Mouse (Mus musculus) limb, embryonic 15.5 days (tissue): ENCODE results near the gene Mettl18. TPM values are rescaled to one million over a fixed set of nuclear protein-coding genes. Genes with fewer than 3 reads are reported as not detected.

Experiments used
- ATAC-seq: fragments of 200-750 bp; cut with Nextera tagmentation; 2 replicates; pipeline ENCODE4 v1.8.0; 2017; ENCODE audit warnings: low read depth, moderate TSS enrichment; ENCODE audit not compliant: insufficient number of reproducible peaks, low FRiP score, low TSS enrichment
- H3K27ac ChIP-seq: fragments of 300-500 bp; sonication (generic); 2 replicates; pipeline ENCODE4 v1.5.1; 2015; ENCODE audit warnings: moderate library complexity, mild to moderate bottlenecking, inconsistent platforms
- H3K27me3 ChIP-seq: fragments of 300-500 bp; sonication (generic); 2 replicates; pipeline ENCODE4 v1.6.1; 2015; ENCODE audit warnings: inconsistent platforms
- H3K36me3 ChIP-seq: fragments of 300-500 bp; sonication (generic); 2 replicates; pipeline ENCODE4 v1.6.1; 2015; ENCODE audit warnings: inconsistent platforms
- H3K4me1 ChIP-seq: fragments of 300-500 bp; sonication (generic); 2 replicates; pipeline ENCODE4 v1.6.1; 2015; ENCODE audit warnings: inconsistent platforms
- H3K4me2 ChIP-seq: fragments of 300-500 bp; sonication (generic); 2 replicates; pipeline ENCODE4 v1.6.1; 2015; ENCODE audit warnings: mild to moderate bottlenecking, inconsistent platforms
- H3K4me3 ChIP-seq: fragments of 300-500 bp; sonication (generic); 2 replicates; pipeline ENCODE4 v1.5.1; 2015; ENCODE audit warnings: mild to moderate bottlenecking, inconsistent platforms
- H3K9ac ChIP-seq: fragments of 300-500 bp; sonication (generic); 2 replicates; pipeline ENCODE4 v1.6.1; 2015; ENCODE audit warnings: inconsistent platforms
- H3K9me3 ChIP-seq: fragments of 300-500 bp; sonication (generic); 2 replicates; pipeline ENCODE4 v1.6.1; 2016; ENCODE audit warnings: inconsistent platforms
- WGBS: fragments of 180-500 bp; shearing (Covaris S2); methylation state at CpG from one replicate; pipeline ENCODE4 v1.1.7; 2015; 5-methylcytosine and 5-hydroxymethylcytosine counted together
- polyA plus RNA-seq: library from polyadenylated mRNA; unstranded; fragments of >200 nt; fragmentation: Nextera tagmentation; extraction: Ambion mirVana; gene quantifications from 2 replicates; pipeline ENCODE4 v1.2.1, GENCODE M21; 2015

Gene Mettl18
- polyA plus RNA-seq, result 8.6 and 9.7 TPM in 2 replicates

DNA sequence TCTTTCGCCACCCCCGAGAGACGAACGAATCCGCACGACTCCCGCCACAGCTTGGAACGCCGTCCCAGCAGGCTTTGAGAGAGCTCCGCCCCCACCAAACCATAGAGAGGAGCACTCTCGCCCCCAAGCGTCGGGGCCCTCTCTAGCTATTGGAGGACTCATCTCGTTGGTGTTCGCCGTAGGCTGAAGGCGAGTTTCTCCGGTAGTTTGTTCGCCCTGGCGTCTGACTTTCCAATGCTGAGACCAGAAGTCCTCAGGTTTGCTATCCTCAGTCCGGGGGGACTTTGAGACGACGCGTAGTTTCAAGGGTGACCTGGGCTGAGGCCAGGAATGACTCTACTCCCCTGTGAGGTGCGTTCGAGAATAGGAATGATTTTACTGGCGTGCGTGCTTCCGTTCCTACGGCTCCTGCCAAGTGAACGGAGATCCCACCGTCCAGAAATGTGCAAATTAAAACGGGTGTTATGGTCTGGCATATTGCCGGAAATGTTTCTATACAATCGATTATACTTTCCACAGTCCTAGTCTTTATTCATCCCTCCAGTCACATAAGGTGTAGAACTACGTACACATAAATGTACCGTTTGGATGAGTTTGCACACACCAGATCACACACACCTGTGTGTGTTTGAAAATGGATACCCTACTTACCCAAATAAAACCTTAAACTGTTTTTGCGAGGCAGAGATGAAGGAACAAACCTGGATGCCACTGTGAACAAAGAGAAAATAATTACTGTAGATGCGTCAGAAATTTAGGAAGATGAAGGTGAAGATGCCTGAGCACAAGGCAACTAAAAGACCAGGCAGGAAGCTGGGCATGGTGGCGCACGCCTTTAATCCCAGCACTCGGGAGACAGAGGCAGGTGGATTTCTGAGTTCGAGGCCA is at the start of gene Mettl18, which contains the start of gene BC055324:
Gene Mettl18, plus strand, starts transcription at position 169 of the 888 bp plus-strand sequence.
Gene BC055324, minus strand, starts transcription at position 76 of the 888 bp plus-strand sequence.
- H3K27me3 ChIP-seq, result no peaks in the 10 kb centered on the region
- H3K4me2 ChIP-seq, result peak within 1 kb of the TSS; percentile 64
- H3K4me3 ChIP-seq, result peak within 1 kb of the TSS; percentile 81
- peak within 1 kb of the TSS; percentile 85 for H3K27ac ChIP-seq
- no peaks in the 10 kb centered on the region for H3K9me3 ChIP-seq
- peaks cover 6% of the 10 kb centered on the region; the same call in 1 of the 2 replicates for H3K36me3 ChIP-seq
- WGBS, result 3% methylated on average over 43 of the region's 43 CpGs
- ATAC-seq, result peak; percentile 94
- peak within 1 kb of the TSS; percentile 64 for H3K9ac ChIP-seq
- peaks cover 7% of the 10 kb centered on the region; the same call in 1 of the 2 replicates for H3K4me1 ChIP-seq

DNA sequence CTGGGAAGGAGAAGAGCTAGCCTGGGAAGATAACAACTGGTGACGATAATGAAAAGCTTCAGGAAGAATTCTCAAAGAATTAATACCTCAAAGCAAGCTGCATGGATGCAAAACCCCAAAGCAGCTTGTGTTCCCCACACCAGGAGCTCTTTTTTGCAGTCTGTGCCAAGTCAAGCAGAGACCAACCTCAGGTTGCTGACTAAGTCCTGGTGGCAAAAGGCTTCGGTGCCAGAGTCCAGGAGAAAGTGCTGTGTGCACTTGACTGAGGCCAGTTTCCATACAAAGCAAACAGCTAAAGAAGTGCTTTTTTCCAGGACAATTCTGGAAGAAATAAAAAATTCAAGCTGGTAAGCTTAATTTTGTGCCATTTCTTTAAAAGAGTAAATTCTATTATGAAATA is 41.3 kb upstream of the Mettl18 start:
- H3K9ac ChIP-seq, result no peak overlapping the region
- no peaks in the 10 kb centered on the region for H3K9me3 ChIP-seq
- no peaks in the 10 kb centered on the region for H3K27me3 ChIP-seq
- no peaks in the 10 kb centered on the region for H3K4me1 ChIP-seq
- no peak for ATAC-seq
- no peak overlapping the region for H3K4me3 ChIP-seq
- no peak overlapping the region for H3K27ac ChIP-seq
- H3K36me3 ChIP-seq, result peaks cover 70% of the 10 kb centered on the region
- H3K4me2 ChIP-seq, result no peak overlapping the region
- WGBS, result 85% methylated on average over 2 of the region's 2 CpGs

DNA sequence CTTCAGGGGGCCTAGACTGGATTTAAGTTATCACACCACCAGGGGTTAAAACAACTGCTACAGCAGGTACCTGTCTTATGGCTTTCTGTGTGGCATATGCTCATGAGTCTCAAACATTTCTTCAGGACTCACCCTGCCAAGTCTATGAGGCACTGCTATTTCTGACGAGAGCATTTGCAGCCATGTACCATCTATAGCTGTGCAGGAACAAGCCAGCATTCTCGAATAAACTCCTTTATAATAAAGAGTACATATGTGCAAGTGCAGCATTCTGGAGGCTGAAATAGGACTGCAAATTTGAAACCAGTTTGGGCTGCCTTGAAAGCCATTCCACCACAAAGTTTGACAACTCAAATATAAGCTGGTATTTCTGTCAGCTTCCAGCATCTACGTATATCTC is 36.7 kb upstream of the Mettl18 start:
- ATAC-seq, result no peak
- WGBS, result 51% methylated on average over 3 of the region's 3 CpGs
- no peak overlapping the region for H3K27ac ChIP-seq
- H3K9me3 ChIP-seq, result no peaks in the 10 kb centered on the region
- no peak overlapping the region for H3K4me2 ChIP-seq
- no peaks in the 10 kb centered on the region for H3K27me3 ChIP-seq
- H3K4me3 ChIP-seq, result no peak overlapping the region
- H3K9ac ChIP-seq, result no peak overlapping the region
- H3K36me3 ChIP-seq, result peaks cover 45% of the 10 kb centered on the region
- no peaks in the 10 kb centered on the region for H3K4me1 ChIP-seq

DNA sequence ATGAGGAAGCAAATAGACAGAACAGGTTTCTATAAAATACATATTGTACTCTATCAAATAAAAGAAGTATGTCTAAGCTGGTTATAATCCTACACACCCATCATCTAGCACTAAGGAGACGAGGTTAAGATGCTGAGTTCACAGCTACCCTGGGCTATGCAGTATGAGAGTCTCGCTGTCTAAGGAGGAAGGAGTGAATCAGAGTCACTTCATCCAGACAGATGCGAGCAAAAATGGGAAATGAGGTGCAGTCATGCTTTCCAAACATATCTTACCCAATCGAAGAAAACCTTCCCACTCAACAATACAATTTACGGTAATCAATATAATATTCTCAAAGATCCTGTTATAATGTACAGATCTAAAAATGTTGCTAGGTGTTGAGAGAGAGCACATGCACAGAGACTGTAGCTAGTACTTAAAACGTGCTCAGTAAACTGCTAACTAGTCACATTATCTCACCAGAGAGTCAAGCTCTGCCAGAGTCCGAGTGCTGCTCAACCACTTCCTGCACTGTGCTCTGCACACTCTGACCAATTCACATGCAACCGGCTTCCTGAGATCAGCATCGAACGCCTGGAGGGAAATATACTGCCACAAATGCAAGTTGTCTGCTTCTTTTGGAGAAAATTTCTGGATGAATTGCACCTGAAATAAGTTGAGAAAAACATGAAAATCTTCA is 30.5 kb upstream of the Mettl18 start:
- no peak overlapping the region for H3K9ac ChIP-seq
- 85% methylated on average over 10 of the region's 10 CpGs for WGBS
- H3K9me3 ChIP-seq, result no peaks in the 10 kb centered on the region
- no peak overlapping the region for H3K27ac ChIP-seq
- peaks cover 28% of the 10 kb centered on the region for H3K36me3 ChIP-seq
- no peak for ATAC-seq
- no peaks in the 10 kb centered on the region for H3K4me1 ChIP-seq
- H3K4me2 ChIP-seq, result no peak overlapping the region
- H3K4me3 ChIP-seq, result no peak overlapping the region
- H3K27me3 ChIP-seq, result no peaks in the 10 kb centered on the region

DNA sequence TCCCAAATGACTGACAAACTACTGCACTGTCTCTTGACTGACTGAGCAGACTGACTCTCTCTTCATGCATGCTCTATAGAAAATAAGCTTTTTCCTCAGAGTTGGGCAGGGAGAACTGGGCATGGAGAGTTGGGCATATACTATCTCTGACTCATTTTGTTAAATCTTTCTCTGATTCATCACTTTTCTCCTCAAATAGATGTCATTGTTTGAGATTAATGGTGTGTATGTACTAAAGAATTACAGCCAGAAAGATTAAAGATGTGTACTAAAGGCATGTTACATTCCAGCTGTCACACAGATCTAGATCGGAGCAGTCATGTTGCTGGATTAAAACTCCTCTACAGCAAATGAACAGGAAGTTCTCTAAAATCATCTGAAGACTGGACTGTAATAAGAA is 20.2 kb upstream of the Mettl18 start:
- WGBS, result 96% methylated on average over 1 of the region's 1 CpGs
- Histone ChIP-seq H3K9ac (no peak overlapping the region), H3K4me3 (no peak overlapping the region), H3K4me1 (no peaks in the 10 kb centered on the region), H3K27me3 (no peaks in the 10 kb centered on the region), H3K36me3 (peaks cover 15% of the 10 kb centered on the region; the same call in 1 of the 2 replicates), H3K4me2 (no peak overlapping the region), H3K27ac (no peak overlapping the region), H3K9me3 (no peaks in the 10 kb centered on the region)
- ATAC-seq, result no peak

DNA sequence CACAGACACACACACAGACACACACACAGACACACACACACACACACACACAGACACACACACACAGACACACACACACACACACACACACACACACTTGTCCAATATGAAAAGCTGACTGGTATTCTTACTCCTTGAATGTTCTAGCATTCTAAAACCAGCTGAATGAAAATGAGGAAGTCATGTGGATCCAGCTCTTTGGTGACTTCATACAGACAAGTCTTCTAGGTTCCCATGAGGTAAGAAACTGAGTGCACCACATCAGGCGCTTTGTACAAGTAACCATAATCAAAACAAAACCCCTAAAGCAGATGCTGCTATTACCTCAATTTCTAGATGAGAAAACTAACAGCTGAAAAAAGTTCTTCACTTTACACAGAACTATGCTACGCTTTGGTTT is 19.6 kb upstream of the Mettl18 start:
- 95% methylated on average over 2 of the region's 2 CpGs for WGBS
- H3K36me3 ChIP-seq, result peaks cover 15% of the 10 kb centered on the region; the same call in 1 of the 2 replicates
- ATAC-seq, result no peak

DNA sequence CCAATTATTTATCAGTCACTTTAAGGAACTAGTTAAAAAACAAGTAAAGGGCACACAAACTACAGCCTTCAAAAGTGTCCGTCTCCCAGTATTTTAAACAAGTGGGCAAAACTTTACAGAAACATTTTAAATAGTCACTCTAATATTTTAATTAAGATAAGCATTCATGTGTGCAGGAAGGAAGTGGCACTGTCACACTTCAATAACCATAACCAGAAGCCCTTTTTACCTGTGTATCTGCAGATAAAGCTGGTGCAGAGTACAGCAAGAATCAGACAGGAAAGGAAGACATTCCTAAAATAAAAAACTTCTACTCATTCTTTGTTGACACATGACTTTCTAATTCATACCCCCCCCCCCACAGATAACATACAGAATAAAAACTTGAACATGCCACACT is 18.2 kb upstream of the Mettl18 start:
- Histone ChIP-seq H3K9me3 (no peaks in the 10 kb centered on the region), H3K9ac (no peak overlapping the region), H3K4me2 (no peak overlapping the region), H3K36me3 (peaks cover 25% of the 10 kb centered on the region; the same call in 1 of the 2 replicates), H3K27ac (no peak overlapping the region), H3K4me1 (no peaks in the 10 kb centered on the region), H3K27me3 (no peaks in the 10 kb centered on the region), H3K4me3 (no peak overlapping the region)
- 93% methylated on average over 1 of the region's 1 CpGs for WGBS
- ATAC-seq, result no peak

More for the DNA sequence above, 19.6 kb upstream of the Mettl18 start:
- no peak overlapping the region for H3K27ac ChIP-seq
- no peak overlapping the region for H3K4me3 ChIP-seq
- H3K9me3 ChIP-seq, result no peaks in the 10 kb centered on the region
- H3K4me2 ChIP-seq, result no peak overlapping the region
- H3K4me1 ChIP-seq, result no peaks in the 10 kb centered on the region
- H3K9ac ChIP-seq, result no peak overlapping the region
- no peaks in the 10 kb centered on the region for H3K27me3 ChIP-seq

DNA sequence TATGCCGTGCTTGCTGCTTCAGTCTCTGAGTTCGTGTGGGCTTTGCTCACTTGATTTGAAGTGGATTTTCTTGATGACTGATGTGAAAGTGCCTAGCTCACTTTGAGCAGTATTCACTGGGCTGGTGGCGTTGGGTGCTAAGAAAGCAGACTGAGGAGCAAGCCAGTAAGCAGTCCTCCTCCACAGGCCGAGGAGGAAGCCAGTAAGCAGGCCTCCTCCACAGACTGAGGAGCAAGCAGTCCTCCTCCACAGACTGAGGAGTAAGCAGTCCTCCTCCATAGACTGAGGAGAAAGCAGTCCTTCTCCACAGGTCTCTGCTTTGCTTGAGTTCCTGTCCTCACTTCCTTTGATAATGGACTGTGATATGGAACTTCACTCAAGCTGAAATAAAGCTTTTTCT is 2.3 kb upstream of the Mettl18 start:
- no peak overlapping the region for H3K4me2 ChIP-seq
- peaks cover 6% of the 10 kb centered on the region; the same call in 1 of the 2 replicates for H3K36me3 ChIP-seq
- H3K9ac ChIP-seq, result no peak overlapping the region
- H3K4me3 ChIP-seq, result no peak overlapping the region
- H3K4me1 ChIP-seq, result peaks cover 7% of the 10 kb centered on the region; the same call in 1 of the 2 replicates
- no peak for ATAC-seq
- no peaks in the 10 kb centered on the region for H3K27me3 ChIP-seq
- no peaks in the 10 kb centered on the region for H3K9me3 ChIP-seq
- 86% methylated on average over 4 of the region's 4 CpGs for WGBS
- no peak overlapping the region for H3K27ac ChIP-seq

DNA sequence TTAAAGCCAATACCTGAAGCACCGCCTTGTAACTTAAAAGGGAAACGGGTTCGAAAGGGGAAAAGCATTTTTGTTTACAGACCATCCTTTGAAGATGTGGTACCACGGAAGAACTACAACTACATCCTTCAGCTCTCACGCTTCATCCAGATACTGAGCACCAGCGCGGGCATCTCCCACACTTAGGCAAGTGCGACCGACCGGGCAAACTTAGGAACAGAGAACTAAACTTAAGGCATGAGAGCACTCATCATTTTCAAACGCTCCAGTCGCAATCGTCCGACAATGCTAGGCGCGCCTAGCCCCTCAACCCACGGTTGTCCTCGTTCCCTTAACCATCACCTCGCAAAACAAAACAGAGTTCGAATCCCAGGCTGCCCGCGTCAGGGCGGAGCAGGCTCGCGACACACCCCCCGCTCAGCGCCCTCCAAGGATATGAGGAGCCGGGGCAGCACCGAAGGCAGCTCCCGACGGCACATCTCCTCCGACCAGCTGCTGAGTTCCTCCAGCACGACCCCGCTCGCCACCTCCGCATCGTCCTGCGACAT is 442 bp upstream of the Mettl18 start:
- Histone ChIP-seq H3K4me3 (peak overlapping the region; percentile 81), H3K9me3 (no peaks in the 10 kb centered on the region), H3K27ac (0 out of 2 replicates have a peak overlapping the region, but pooled peaks have one; percentile 22), H3K9ac (peak overlapping the region; percentile 64), H3K36me3 (peaks cover 6% of the 10 kb centered on the region; the same call in 1 of the 2 replicates), H3K4me1 (peaks cover 7% of the 10 kb centered on the region; the same call in 1 of the 2 replicates), H3K27me3 (no peaks in the 10 kb centered on the region), H3K4me2 (peak overlapping the region; percentile 64)
- 1% methylated on average over 38 of the region's 38 CpGs for WGBS
- ATAC-seq, result peak; percentile 82

DNA sequence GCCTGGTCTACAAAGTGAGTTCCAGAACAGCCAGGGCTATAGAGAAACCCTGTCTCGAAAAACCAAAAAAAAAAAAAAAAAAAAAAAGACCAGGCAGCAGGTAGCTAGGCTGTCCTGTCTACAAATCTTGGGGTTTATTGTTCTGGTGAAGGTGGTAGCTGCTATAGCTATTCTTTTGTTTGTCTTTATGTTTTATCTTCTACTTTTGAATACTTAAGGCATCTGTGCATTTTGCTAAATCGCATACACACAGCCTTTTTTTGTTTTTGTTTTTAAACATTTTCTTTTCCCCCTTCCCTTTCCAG is 872 bp downstream of the Mettl18 start:
- 68% methylated on average over 2 of the region's 2 CpGs for WGBS
- Histone ChIP-seq H3K27ac (no peak overlapping the region), H3K4me2 (peak overlapping the region; percentile 64), H3K4me3 (peak overlapping the region; percentile 81), H3K36me3 (peaks cover 6% of the 10 kb centered on the region; the same call in 1 of the 2 replicates), H3K4me1 (peaks cover 7% of the 10 kb centered on the region; the same call in 1 of the 2 replicates), H3K27me3 (no peaks in the 10 kb centered on the region), H3K9me3 (no peaks in the 10 kb centered on the region), H3K9ac (no peak overlapping the region)
- ATAC-seq, result no peak

DNA sequence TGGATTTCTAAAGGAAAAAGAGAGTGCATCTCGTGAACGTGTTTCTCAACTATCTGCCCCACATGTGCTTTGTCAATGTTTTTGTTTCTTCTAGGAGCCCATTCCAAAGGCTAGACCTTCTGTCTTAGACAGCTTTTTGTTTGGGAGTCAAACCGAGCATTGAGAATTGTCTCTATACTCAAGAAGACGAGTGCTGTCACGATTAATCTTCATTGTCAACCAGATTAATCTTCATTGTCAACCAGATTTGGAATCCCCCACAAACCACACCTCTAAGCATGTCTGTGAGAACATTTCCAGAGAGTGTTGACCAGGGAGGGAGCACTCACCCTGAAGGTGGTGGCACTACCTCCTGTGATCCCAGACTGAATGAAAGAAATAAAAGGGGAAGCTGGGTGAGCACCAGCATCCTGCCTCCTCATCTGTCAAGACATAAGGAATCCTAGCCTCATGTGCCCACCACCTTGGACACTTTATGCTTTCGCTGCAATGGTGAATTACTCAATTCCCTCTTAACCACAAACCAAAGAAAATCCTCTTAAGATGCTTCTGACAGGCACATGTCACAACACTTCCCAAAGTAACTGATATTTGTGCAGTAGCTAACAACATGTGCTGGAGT is 7.3 kb downstream of the Mettl18 start:
- H3K9me3 ChIP-seq, result no peaks in the 10 kb centered on the region
- H3K4me2 ChIP-seq, result no peak overlapping the region
- no peaks in the 10 kb centered on the region for H3K4me1 ChIP-seq
- H3K36me3 ChIP-seq, result no peaks in the 10 kb centered on the region
- no peak overlapping the region for H3K27ac ChIP-seq
- ATAC-seq, result no peak
- WGBS, result 69% methylated on average over 6 of the region's 6 CpGs
- no peak overlapping the region for H3K4me3 ChIP-seq
- H3K9ac ChIP-seq, result no peak overlapping the region
- no peaks in the 10 kb centered on the region for H3K27me3 ChIP-seq
